Comparison of ENCODE assay signal across 20 mouse cellular contexts in genomic region chr2:70505896-70506295, GRCm38 (mm10). TPM values are rescaled to one million over a fixed set of nuclear protein-coding genes. Genes with fewer than 3 reads are reported as not detected.
A peak's percentile ranks its signal among the peaks of the same experiment; 100 is the strongest.
DNase-seq lines count a peak whose midpoint lies in the region; ATAC-seq and TF ChIP-seq lines count a peak whose summit lies in the region.
"Had no signal": no experiment of that assay in that cellular context is flagged by ENCODE, and none has a peak within 500 bp of the region (broad histone marks: within the 10 kb centered on the region; RNA-seq: fewer than 3 reads in every experiment).

No protein-coding gene starts in this region.

- H3K27me3 ChIP-seq in intestine, embryonic 14.5 days (replicated peaks; ENCODE audit: control insufficient read depth, insufficient read depth, low read length), result no peaks in the 10 kb centered on the region
- no peaks in the 10 kb centered on the region for H3K27me3 ChIP-seq in intestine, embryonic 15.5 days (replicated peaks)
- H3K27me3 ChIP-seq in midbrain, postnatal 0 days (ENCODE audit: insufficient read depth, low read length), result no peaks in the 10 kb centered on the region
- H3K27me3 ChIP-seq in midbrain, embryonic 15.5 days (replicated peaks), result 0 out of 2 replicates have a peak, but pooled peaks cover 4% of the 10 kb centered on the region
- H3K27me3 ChIP-seq in lung, embryonic 16.5 days (ENCODE audit: control insufficient read depth, insufficient read depth, low read depth, low read length), result no peaks in the 10 kb centered on the region

- H3K4me1 ChIP-seq in intestine, embryonic 14.5 days (replicated peaks; ENCODE audit: control insufficient read depth, insufficient read depth, low read length), result peaks cover 12% of the 10 kb centered on the region
- H3K4me1 ChIP-seq in intestine, embryonic 15.5 days (replicated peaks), result peaks cover 5% of the 10 kb centered on the region; the same call in 1 of the 2 replicates
- H3K4me1 ChIP-seq in midbrain, postnatal 0 days (ENCODE audit: insufficient read depth, low read length), result 0 out of 2 replicates have a peak, but pooled peaks cover 4% of the 10 kb centered on the region
- peaks cover 14% of the 10 kb centered on the region for H3K4me1 ChIP-seq in midbrain, embryonic 15.5 days
- H3K4me1 ChIP-seq in lung, embryonic 16.5 days (replicated peaks; ENCODE audit: control insufficient read depth, insufficient read depth, low read length), result peaks cover 34% of the 10 kb centered on the region

- H3K4me3 ChIP-seq in intestine, embryonic 14.5 days (ENCODE audit: low read depth, low read length), result no peak overlapping the region
- no peak overlapping the region for H3K4me3 ChIP-seq in intestine, embryonic 15.5 days (replicated peaks)
- no peak overlapping the region for H3K4me3 ChIP-seq in midbrain, postnatal 0 days (ENCODE audit: low read depth, low read length)
- H3K4me3 ChIP-seq in midbrain, embryonic 15.5 days, result no peak overlapping the region
- H3K4me3 ChIP-seq in lung, embryonic 16.5 days (ENCODE audit: low read length), result no peak overlapping the region
- H3K4me3 ChIP-seq: gastrocnemius, adult 2 months; liver, embryonic 12.5 days had no signal

- no peak overlapping the region for H3K27ac ChIP-seq in intestine, embryonic 14.5 days (ENCODE audit: low read depth)
- no peak overlapping the region for H3K27ac ChIP-seq in intestine, embryonic 15.5 days
- H3K27ac ChIP-seq in midbrain, postnatal 0 days (ENCODE audit: low read depth, low read length), result 0 out of 2 replicates have a peak overlapping the region, but pooled peaks have one; percentile 9
- no peak overlapping the region for H3K27ac ChIP-seq in midbrain, embryonic 15.5 days
- peak overlapping the region; percentile 57 for H3K27ac ChIP-seq in lung, embryonic 16.5 days (ENCODE audit: low read length)
- H3K27ac ChIP-seq: gastrocnemius, adult 2 months; liver, embryonic 12.5 days; stomach, postnatal 0 days had no signal

- 30% methylated on average over 4 of the region's 4 CpGs for WGBS in intestine, embryonic 14.5 days
- WGBS in intestine, embryonic 15.5 days, result 23% methylated on average over 4 of the region's 4 CpGs
- 20% methylated on average over 4 of the region's 4 CpGs for WGBS in midbrain, postnatal 0 days
- 22% methylated on average over 4 of the region's 4 CpGs for WGBS in midbrain, embryonic 15.5 days
- 7% methylated on average over 4 of the region's 4 CpGs for WGBS in lung, embryonic 16.5 days

- no peaks in the 10 kb centered on the region for H3K9me3 ChIP-seq in intestine, embryonic 14.5 days (ENCODE audit: control insufficient read depth, low read length)
- no peaks in the 10 kb centered on the region for H3K9me3 ChIP-seq in intestine, embryonic 15.5 days
- H3K9me3 ChIP-seq in midbrain, postnatal 0 days (ENCODE audit: low read length), result no peaks in the 10 kb centered on the region
- no peaks in the 10 kb centered on the region for H3K9me3 ChIP-seq in midbrain, embryonic 15.5 days
- no peaks in the 10 kb centered on the region for H3K9me3 ChIP-seq in lung, embryonic 16.5 days (ENCODE audit: control insufficient read depth, low read length)
- H3K9me3 ChIP-seq: G1E; liver, embryonic 12.5 days had no signal

- peak; percentile 9 for DNase-seq in intestine, embryonic 14.5 days (ENCODE audit: low spot score)
- DNase-seq in midbrain, postnatal 0 days (ENCODE audit: low spot score), result no peak
- DNase-seq in thymus, postnatal 36 days, result no peak
- DNase-seq in cerebellum, postnatal 4 days (ENCODE audit: low spot score in 2 of 2), result no peak
- no peak for DNase-seq in adrenal gland, adult 2 months
- DNase-seq: adrenal gland, postnatal 10 days; cerebellum, adult 2 months; gastrocnemius, adult 2 months; heart, adult 18-20 months; heart, postnatal 14 days; left cerebral cortex, postnatal 4 days; spleen, adult 18-20 months had no signal

- no peak overlapping the region for H3K4me2 ChIP-seq in intestine, embryonic 14.5 days (ENCODE audit: low read length)
- H3K4me2 ChIP-seq in intestine, embryonic 15.5 days (replicated peaks), result no peak overlapping the region
- H3K4me2 ChIP-seq in midbrain, postnatal 0 days (ENCODE audit: low read depth, low read length, poor library complexity, severe bottlenecking), result no peak overlapping the region
- H3K4me2 ChIP-seq in midbrain, embryonic 15.5 days, result no peak overlapping the region
- H3K4me2 ChIP-seq in lung, embryonic 16.5 days (ENCODE audit: low read depth, low read length), result peak overlapping the region; percentile 34; the same call in 1 of the 2 replicates
- H3K4me2 ChIP-seq: liver, embryonic 12.5 days had no signal

- no peak overlapping the region for H3K9ac ChIP-seq in intestine, embryonic 14.5 days (ENCODE audit: low read length)
- H3K9ac ChIP-seq in intestine, embryonic 15.5 days, result no peak overlapping the region
- no peak overlapping the region for H3K9ac ChIP-seq in midbrain, postnatal 0 days (replicated peaks; ENCODE audit: low read length, poor library complexity, severe bottlenecking)
- H3K9ac ChIP-seq in midbrain, embryonic 15.5 days, result no peak overlapping the region
- no peak overlapping the region for H3K9ac ChIP-seq in lung, embryonic 16.5 days (ENCODE audit: low read length)
- H3K9ac ChIP-seq: liver, embryonic 12.5 days had no signal

- ATAC-seq in intestine, embryonic 14.5 days (replicated peaks; ENCODE audit: low FRiP score, low TSS enrichment, low read depth), result no peak
- ATAC-seq in intestine, embryonic 15.5 days, result no peak
- ATAC-seq in midbrain, postnatal 0 days (ENCODE audit: low FRiP score), result no peak
- ATAC-seq in midbrain, embryonic 15.5 days (replicated peaks), result no peak
- ATAC-seq in lung, embryonic 16.5 days (ENCODE audit: low read depth), result peak; percentile 45
- ATAC-seq: forebrain, embryonic 14.5 days; liver, embryonic 12.5 days had no signal

- no peak for TF ChIP-seq CTCF in midbrain, postnatal 0 days (IDR thresholded peaks at IDR 0.05)

- no peaks in the 10 kb centered on the region for H3K36me3 ChIP-seq in intestine, embryonic 14.5 days (ENCODE audit: control insufficient read depth, insufficient read depth, low read length)
- no peaks in the 10 kb centered on the region for H3K36me3 ChIP-seq in intestine, embryonic 15.5 days
- H3K36me3 ChIP-seq in midbrain, postnatal 0 days (ENCODE audit: insufficient read depth, low read length), result no peaks in the 10 kb centered on the region
- no peaks in the 10 kb centered on the region for H3K36me3 ChIP-seq in midbrain, embryonic 15.5 days (replicated peaks)
- H3K36me3 ChIP-seq in lung, embryonic 16.5 days (ENCODE audit: control insufficient read depth, insufficient read depth, low read length), result no peaks in the 10 kb centered on the region
- H3K36me3 ChIP-seq: G1E; liver, embryonic 12.5 days had no signal

RNA-seq across cellular contexts. Expression of gene Erich2, which starts 2.7 kb away (rescaled TPM):
- 0.88 and 1.9 TPM in 2 replicates for polyA plus RNA-seq in intestine, embryonic 14.5 days (2014; fragmentation: Nextera tagmentation; extraction: Ambion mirVana)
- polyA plus RNA-seq in intestine, embryonic 15.5 days (2015; fragmentation: Nextera tagmentation; extraction: Ambion mirVana), result 0.88 and 1.5 TPM in 2 replicates
- total RNA-seq in midbrain, postnatal 0 days (2014; rRNA removed), result 0.52 and 0.66 TPM in 2 replicates
- 3.1 and 3.4 TPM in 2 replicates for polyA plus RNA-seq in midbrain, postnatal 0 days (2015; fragmentation: Nextera tagmentation; extraction: Ambion mirVana)
- polyA plus RNA-seq in midbrain, embryonic 15.5 days (2015; fragmentation: Nextera tagmentation; extraction: Ambion mirVana), result 2.8 TPM in 2 replicates
- polyA plus RNA-seq in lung, embryonic 16.5 days (2015; fragmentation: Nextera tagmentation; extraction: Ambion mirVana), result 10.0 and 11.9 TPM in 2 replicates
- under 1 TPM in 1 of 2 experiments, not detected in 1; 0.17 TPM for total RNA-seq in adrenal gland, adult 2 months (2021)
- polyA plus RNA-seq in adrenal gland, adult 2 months (2012; rRNA removed), result 0.10 and 0.15 TPM in 2 replicates
- total RNA-seq: G1E; gastrocnemius, adult 2 months; megakaryocyte, adult 5-6 weeks had no signal
- polyA plus RNA-seq: G1E had no signal

RNA-seq across cellular contexts. Expression of gene Sp5, which starts 31.2 kb away (rescaled TPM):
- 0.60 and 0.90 TPM in 2 replicates for polyA plus RNA-seq in intestine, embryonic 14.5 days (2014; fragmentation: Nextera tagmentation; extraction: Ambion mirVana)
- 0.58 TPM in 2 replicates for polyA plus RNA-seq in intestine, embryonic 15.5 days (2015; fragmentation: Nextera tagmentation; extraction: Ambion mirVana)
- 24.0 and 26.3 TPM in 2 replicates for total RNA-seq in midbrain, postnatal 0 days (2014; rRNA removed)
- 21.7 and 22.8 TPM in 2 replicates for polyA plus RNA-seq in midbrain, postnatal 0 days (2015; fragmentation: Nextera tagmentation; extraction: Ambion mirVana)
- polyA plus RNA-seq in midbrain, embryonic 15.5 days (2015; fragmentation: Nextera tagmentation; extraction: Ambion mirVana), result 25.4 and 25.7 TPM in 2 replicates
- 5.1 and 5.7 TPM in 2 replicates for polyA plus RNA-seq in lung, embryonic 16.5 days (2015; fragmentation: Nextera tagmentation; extraction: Ambion mirVana)
- total RNA-seq in adrenal gland, adult 2 months (2021), result 1 to 10 TPM; 1.7 to 2.8 TPM
- polyA plus RNA-seq in adrenal gland, adult 2 months (2012; rRNA removed), result 15.6 and 17.6 TPM in 2 replicates
- total RNA-seq: G1E; gastrocnemius, adult 2 months; heart, adult 18-20 months; megakaryocyte, adult 5-6 weeks had no signal
- polyA plus RNA-seq: G1E had no signal

RNA-seq across cellular contexts. Expression of gene Gad1, which starts 47.0 kb away (rescaled TPM):
- 0.16 TPM in 1 of 2 replicates, not detected in the other for polyA plus RNA-seq in intestine, embryonic 14.5 days (2014; fragmentation: Nextera tagmentation; extraction: Ambion mirVana)
- 0.16 and 0.49 TPM in 2 replicates for polyA plus RNA-seq in intestine, embryonic 15.5 days (2015; fragmentation: Nextera tagmentation; extraction: Ambion mirVana)
- total RNA-seq in midbrain, postnatal 0 days (2014; rRNA removed), result 154 and 181 TPM in 2 replicates
- polyA plus RNA-seq in midbrain, postnatal 0 days (2015; fragmentation: Nextera tagmentation; extraction: Ambion mirVana), result 160 and 176 TPM in 2 replicates
- polyA plus RNA-seq in midbrain, embryonic 15.5 days (2015; fragmentation: Nextera tagmentation; extraction: Ambion mirVana), result 112 and 128 TPM in 2 replicates
- 0.46 and 0.63 TPM in 2 replicates for polyA plus RNA-seq in lung, embryonic 16.5 days (2015; fragmentation: Nextera tagmentation; extraction: Ambion mirVana)
- 1 to 10 TPM; 4.2 to 9.5 TPM for total RNA-seq in adrenal gland, adult 2 months (2021)
- 4.2 and 8.0 TPM in 2 replicates for polyA plus RNA-seq in adrenal gland, adult 2 months (2012; rRNA removed)
- total RNA-seq: megakaryocyte, adult 5-6 weeks had no signal
- polyA plus RNA-seq: G1E had no signal

Comparison
In these comparisons a context has a peak if more than half of its experiments do, and no peak if none do; other contexts are left out.
1. H3K27ac ChIP-seq: peak in midbrain, postnatal 0 days (single experiment) and lung, embryonic 16.5 days (single experiment); none in intestine, embryonic 14.5 days (single experiment), intestine, embryonic 15.5 days (single experiment) and midbrain, embryonic 15.5 days (single experiment).
2. RNA of gene Gad1, which starts 47.0 kb away (polyA plus RNA-seq): 160 to 176 TPM in midbrain, postnatal 0 days and 112 to 128 TPM in midbrain, embryonic 15.5 days; 4.2 to 8.0 TPM in adrenal gland, adult 2 months, 0.46 to 0.63 TPM in lung, embryonic 16.5 days, 0.16 to 0.49 TPM in intestine, embryonic 15.5 days and 0.16 TPM in intestine, embryonic 14.5 days; every median in the first group is over 10 times any median in the second.